Mouse (Mus musculus) layer of hippocampus, postnatal 25 days (tissue): ENCODE measurements around the gene Mrs2. TPM values are rescaled to one million over a fixed set of nuclear protein-coding genes. Genes with fewer than 3 reads are reported as not detected.
A peak's percentile ranks its signal among the peaks of the same experiment; 100 is the strongest.
"Not testable (repeated sequence)": the region's sequence is repeated elsewhere in the genome, so short reads cannot be mapped to it uniquely, and the experiment has no call there.

Source experiments
- DNase-seq, 2 experiments: peaks; one replicate each; pipeline ENCODE4 v3.0.0; 2022; ENCODE audit warnings: mixed read lengths in 2 of 2, low spot score in 1 of 2; ENCODE audit errors: extremely low spot score in 1 of 2
- total RNA-seq, 2 experiments: library from RNA; stranded (reverse); gene quantifications; 2 replicates each; pipeline ENCODE4 v1.2.3; 2021

Gene Mrs2
- total RNA-seq, 2 experiments from 2014 or later: 56.6 to 60.5 TPM

GRCm38 (mm10) chr13:24985435-24985834 lies 34.7 kb downstream of the Mrs2 start:
- DNase-seq: no peak

GRCm38 (mm10) chr13:24981031-24981430 lies 39.1 kb downstream of the Mrs2 start:
- no peak for DNase-seq

- DNase-seq: no peak
Measured at GRCm38 (mm10) chr13:24977820-24978342, 42.3 kb downstream of the Mrs2 start.

GRCm38 (mm10) chr13:24976384-24976783 lies 43.8 kb downstream of the Mrs2 start:
- no peak for DNase-seq

GRCm38 (mm10) chr13:24971776-24972175 lies 48.4 kb downstream of the Mrs2 start:
- not testable (repeated sequence) for DNase-seq

- DNase-seq: no peak
Measured at GRCm38 (mm10) chr13:24965846-24966201, 54.4 kb downstream of the Mrs2 start.

- DNase-seq: no peak
Measured at GRCm38 (mm10) chr13:24965130-24965845, 54.9 kb downstream of the Mrs2 start.

GRCm38 (mm10) chr13:24962119-24962518 lies 58.1 kb downstream of the Mrs2 start:
- no peak for DNase-seq

GRCm38 (mm10) chr13:24960084-24960483 lies 60.1 kb downstream of the Mrs2 start:
- no peak for DNase-seq

GRCm38 (mm10) chr13:24958671-24959070 lies 61.5 kb downstream of the Mrs2 start:
- DNase-seq: no peak

- DNase-seq: no peak
Measured at GRCm38 (mm10) chr13:24955500-24955899, 64.7 kb downstream of the Mrs2 start.

GRCm38 (mm10) chr13:24955091-24955490 lies 65.1 kb downstream of the Mrs2 start:
- no peak for DNase-seq

GRCm38 (mm10) chr13:24952659-24953058 lies 67.5 kb downstream of the Mrs2 start:
- no peak for DNase-seq

GRCm38 (mm10) chr13:24948870-24949269 lies 71.3 kb downstream of the Mrs2 start:
- DNase-seq: no peak

- no peak for DNase-seq
Measured at GRCm38 (mm10) chr13:24947158-24947557, 73.0 kb downstream of the Mrs2 start.

GRCm38 (mm10) chr13:24945567-24945966 lies 74.6 kb downstream of the Mrs2 start:
- DNase-seq: no peak

- no peak for DNase-seq
Measured at GRCm38 (mm10) chr13:24943303-24943702, 76.9 kb downstream of the Mrs2 start.

GRCm38 (mm10) chr13:24942512-24943282 lies 77.5 kb downstream of the Mrs2 start, which contains the start of gene Gpld1:
TSS of gene Gpld1 (plus strand) at chr13:24943152.
- DNase-seq: no peak

GRCm38 (mm10) chr13:24939472-24939871 lies 80.7 kb downstream of the Mrs2 start:
- DNase-seq: no peak

GRCm38 (mm10) chr13:24938683-24939082 lies 81.5 kb downstream of the Mrs2 start:
- DNase-seq: peak; percentile 54 to 91

- no peak for DNase-seq
Measured at GRCm38 (mm10) chr13:24937839-24938166, 82.4 kb downstream of the Mrs2 start.
